Mouse (Mus musculus): Measurements from ENCODE around the gene Arhgap32. TPM values are rescaled to one million over a fixed set of nuclear protein-coding genes. Genes with fewer than 3 reads are reported as not detected.
A peak's percentile ranks its signal among the peaks of the same experiment; 100 is the strongest.

Arhgap32 gene
- polyA plus RNA-seq, 1 experiment, result 5.3 TPM

DNA sequence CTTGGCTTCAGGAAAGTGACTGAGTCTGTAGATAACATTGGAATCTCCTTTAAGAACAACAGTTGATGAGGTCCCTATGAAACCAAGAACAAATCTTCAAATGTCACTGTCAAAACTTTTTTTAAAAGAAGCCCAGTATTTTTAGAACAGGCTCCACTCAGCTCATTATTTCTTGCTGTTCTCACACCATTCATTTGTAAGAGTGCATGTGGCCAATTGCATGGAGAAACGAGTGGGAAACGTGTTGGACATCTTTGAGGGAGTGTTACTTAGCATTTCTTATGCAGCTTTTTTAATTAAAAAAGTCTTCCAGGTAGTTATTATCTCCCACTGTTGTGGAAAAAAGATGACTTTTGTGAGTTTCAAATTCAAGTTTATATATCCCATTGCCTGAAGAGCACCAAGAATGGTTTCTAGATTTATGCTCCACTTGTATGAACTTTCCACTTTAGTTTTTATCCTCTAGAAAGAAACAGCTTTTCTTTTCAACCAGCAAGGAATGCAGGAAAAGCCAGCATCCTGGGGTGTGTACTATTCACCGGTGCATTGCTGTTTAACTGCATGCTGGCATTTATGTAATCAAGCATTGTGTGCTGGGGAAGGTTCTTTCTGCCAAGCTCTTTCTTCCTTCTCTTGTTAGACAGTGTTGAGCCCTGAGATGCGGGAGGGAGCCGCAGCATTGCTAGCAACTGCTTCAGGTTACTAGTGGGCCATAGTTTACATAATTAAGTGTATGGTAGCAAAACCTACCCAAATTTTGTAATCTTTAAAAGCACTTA lies 76.5 kb downstream of the Arhgap32 start:
- no peak for DNase-seq (ENCODE audit: low read depth)

DNA sequence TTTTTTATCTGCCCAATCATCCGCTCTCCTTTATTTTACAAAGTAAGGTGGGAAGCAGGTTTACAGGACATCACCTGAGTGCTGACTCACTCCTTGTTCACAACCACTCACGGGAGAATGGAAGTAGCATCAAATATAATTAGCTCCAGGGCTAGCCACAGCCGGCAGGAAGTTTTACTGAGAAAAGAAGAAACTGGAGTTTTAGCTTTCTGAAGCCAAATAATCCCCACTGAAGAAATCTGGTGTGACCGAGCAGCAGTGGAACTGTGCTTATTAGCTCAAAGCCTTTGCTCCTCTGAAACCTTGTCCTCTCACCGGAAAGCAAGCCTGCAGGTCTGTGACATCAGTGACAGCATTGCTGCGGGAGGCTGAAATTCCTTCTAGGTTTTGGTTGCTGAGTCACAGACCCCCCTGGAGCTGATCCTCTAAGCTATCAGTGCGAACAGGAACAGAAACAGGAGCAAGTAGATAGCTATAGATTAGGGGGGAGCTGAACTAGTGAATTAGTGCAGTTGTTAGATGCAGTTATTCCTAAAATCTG lies 88.6 kb downstream of the Arhgap32 start:
- DNase-seq (ENCODE audit: low read depth), result no peak

DNA sequence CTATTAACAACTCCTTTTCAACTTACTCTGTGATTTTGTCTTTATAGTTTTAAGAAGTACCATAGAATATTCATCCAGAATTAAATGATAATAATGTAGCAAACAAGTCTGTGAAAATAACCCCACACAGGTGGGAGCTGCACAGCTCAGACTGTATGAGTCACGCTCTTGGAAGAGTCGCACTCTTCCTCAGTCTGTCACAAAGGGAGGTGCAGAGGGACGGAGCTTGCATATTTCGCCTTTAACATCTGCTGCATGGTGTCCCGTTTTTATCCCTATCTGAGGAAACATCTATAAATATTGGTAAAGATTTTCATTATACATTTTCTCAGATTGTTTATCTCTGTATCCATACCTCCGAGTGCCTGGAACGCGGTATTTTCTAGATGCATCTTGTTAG lies 91.2 kb downstream of the Arhgap32 start:
- no peak for DNase-seq (ENCODE audit: low read depth)

DNA sequence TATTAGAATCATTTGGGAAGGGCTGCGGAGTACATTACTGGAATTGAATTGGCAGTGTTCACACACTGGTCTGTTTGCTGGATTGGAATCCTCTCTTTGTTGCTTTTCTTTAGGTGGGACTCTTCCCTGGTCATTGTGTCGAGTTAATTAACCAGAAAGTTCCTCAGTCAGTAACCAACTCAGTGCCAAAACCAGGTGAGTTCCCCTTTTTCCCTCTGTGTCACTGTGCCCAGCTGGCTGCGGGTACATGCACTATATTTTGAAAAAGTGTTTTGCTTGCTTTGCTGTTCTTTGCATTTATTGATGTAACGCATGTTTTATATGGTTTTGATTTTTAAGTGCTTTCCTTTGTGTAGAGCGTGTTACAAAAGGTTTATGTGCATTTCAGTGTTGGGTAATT lies 92.1 kb downstream of the Arhgap32 start:
- no peak for DNase-seq (ENCODE audit: low read depth)

DNA sequence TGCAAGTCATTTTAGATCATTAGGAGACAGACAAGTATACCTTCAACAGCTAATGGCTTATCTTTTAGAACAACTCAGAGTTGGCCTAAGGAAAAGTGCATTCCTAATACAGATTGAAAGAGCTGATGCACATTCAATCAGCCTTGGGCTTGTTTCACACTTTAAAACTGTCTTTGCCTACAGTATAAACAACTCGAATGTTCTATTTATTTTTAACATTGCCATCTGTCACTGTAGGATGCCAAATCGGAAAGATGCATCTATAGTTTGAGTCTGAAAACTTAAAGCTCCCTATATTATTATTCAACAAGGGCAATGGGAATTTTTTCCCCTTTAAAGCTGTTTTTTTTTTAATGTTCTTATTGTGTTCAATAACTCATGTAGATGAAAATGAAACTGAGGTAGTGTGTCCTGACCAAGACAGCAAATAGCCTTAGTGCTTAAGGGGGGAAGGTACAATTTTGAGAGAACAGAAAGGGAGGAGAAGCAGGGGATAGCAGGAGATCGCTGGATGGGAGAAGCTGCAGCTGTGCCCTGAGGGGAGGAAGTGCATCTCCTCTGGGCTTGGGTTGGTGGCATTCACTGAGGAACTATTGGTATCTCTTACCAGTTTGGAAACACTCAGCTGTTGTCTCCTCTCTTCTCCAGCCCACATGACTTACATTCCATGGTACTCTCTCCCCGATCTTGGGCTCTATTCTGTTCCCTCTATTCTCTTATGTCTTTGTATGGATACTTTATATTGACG lies 101.1 kb downstream of the Arhgap32 start:
- no peak for DNase-seq (ENCODE audit: low read depth)

DNA sequence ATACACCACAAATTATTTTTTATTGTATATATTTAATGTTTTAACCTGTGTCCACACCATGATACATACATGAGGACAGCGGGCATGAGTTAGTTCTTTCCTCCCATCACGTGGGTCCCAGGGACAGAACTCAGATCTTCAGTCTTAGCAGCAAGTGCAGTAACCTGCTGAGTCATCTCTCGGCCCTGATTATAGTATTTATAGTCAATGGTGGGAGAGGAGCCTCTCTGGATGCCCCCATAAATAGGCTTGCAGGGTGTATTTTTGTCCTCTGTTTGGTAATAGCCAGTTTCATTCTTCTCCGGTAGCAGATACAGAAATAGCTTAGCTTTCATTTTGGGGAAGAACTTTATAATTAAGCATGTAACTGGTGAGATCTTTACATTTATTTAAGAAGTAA lies 103.5 kb downstream of the Arhgap32 start:
- no peak for DNase-seq (ENCODE audit: low read depth)

DNA sequence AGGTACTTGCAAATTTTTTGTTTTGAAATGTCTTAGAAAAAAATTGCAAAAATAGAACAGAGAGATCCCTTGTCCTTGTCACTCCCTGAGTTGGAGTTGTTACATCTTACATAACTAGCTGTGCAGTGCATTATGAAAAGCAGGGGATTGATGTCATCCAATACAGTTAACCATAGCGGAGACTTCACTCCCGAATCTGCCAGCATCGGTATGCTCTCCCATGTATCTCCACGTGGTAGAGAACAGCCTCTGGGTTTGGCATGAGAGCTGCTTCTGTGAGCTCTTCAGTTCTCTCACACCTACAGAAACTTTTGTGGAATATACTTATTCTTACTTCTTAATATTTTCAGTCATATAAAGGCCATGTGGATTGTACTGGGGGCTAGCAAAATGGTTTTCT lies 106.2 kb downstream of the Arhgap32 start:
- DNase-seq (ENCODE audit: low read depth), result no peak

DNA sequence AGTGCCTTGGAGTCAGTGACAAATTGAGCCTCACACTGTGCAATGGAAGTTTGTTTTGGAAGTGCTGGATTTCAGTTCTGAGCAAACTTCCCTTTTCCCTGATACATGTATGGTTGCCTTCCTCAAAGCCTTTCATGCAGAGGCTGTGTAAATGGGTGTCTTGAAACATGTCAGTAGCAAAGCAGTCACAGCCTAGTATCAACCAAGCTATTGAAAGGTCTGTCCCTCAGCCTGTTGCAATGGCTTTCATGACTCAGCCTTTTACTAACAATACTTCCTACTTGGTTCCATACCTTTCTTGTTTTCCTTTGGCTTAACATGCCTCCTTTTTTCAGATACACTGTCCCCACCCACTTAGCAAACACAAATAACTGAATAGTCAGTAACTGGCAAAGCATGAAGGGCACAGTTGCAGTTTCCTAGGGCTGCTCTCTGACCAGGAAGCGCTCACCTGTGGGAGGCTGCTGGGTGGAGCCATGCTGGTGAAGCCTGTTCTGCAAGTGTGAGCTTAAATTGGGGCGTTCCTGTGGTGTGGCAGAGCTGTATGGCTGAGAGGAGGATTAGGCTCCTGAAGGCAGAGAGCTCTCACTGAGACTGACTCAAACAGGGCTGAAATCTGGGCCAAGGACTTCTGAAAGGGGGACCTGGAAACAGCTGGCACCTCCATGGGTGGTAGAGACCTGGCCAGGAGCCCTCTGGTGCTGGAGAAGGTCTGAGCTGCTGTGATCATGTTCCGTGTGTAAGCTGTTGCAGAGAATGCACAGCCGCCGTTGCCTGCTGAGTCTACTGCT lies 108.0 kb downstream of the Arhgap32 start:
- peak; percentile 70 for DNase-seq (ENCODE audit: low read depth)

DNA sequence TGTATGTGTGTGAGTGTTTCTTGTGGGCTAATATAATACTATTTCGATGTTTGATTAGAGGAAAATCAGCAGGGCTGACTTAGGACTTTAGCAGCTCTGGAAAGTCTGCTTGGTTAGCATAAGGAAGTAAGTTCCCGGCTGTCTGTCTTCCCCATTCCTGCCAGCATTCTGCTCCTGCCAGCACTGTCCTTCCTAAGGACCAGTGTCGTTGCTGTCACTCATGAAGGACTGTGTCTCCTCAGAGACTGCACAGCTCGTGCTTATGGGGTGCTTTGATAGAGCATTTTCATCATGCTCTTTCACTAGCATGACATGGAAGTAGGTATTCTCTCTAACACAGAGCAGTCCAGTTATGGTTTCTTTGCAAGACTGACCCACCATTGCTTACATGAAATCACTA lies 109.0 kb downstream of the Arhgap32 start:
- DNase-seq (ENCODE audit: low read depth), result no peak

DNA sequence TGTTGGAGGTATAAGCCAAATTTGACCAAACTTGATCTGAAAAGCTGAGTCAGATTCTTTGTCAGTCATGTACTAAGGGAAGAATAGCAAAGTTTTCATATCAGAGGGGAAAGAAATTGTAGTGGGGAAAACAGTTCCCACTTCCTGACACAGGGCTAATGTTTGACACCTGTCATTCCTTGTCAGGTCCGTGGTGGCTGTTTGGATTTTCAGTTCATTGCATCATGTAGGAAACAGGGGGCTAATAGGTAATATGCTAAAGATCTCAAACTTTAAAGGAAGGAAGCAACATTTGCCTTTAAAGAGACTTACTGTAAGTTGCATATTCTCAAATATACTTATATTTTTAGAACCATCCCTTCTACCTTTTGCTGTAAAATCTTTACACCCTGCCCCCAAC lies 109.6 kb downstream of the Arhgap32 start:
- DNase-seq (ENCODE audit: low read depth), result no peak

DNA sequence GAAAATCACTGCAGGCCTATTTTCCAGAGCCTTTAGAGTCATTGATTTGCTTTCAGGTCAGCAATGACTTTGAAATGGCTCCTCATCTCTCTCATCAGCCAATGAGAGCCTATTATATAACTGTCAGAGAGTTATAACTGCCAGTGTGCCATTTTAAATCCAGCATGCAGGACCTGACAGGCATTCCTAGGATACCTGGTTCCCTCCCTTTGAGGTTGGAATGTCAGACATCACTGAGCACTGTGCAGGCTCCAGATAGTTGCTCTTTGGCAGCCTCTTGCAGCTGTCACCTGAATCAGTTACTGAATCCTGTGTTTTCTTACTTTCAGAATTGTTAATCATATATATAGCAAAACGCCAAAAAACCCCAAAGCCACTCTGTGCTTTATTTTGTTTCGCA lies 111.1 kb downstream of the Arhgap32 start:
- DNase-seq (ENCODE audit: low read depth), result no peak

DNA sequence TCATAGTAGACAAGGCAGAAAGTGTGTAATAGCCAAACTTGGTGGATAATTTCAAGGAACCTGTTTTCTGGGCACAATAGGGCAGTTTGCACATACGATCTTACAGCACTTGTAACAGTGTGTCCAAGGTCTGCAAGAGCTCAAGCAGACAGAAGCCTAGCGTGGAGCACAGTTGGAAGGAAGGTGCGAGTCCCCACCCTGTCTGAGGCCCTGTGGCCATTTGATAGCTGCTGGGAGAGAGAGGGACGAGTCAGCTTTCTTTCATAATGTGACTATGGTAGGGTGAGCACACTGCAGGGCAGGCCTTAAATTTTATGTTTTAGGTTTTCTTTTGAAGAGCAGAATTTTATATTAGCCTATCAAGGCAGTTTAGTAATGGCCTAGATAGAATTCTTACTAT lies 117.7 kb downstream of the Arhgap32 start:
- DNase-seq (ENCODE audit: low read depth), result no peak

DNA sequence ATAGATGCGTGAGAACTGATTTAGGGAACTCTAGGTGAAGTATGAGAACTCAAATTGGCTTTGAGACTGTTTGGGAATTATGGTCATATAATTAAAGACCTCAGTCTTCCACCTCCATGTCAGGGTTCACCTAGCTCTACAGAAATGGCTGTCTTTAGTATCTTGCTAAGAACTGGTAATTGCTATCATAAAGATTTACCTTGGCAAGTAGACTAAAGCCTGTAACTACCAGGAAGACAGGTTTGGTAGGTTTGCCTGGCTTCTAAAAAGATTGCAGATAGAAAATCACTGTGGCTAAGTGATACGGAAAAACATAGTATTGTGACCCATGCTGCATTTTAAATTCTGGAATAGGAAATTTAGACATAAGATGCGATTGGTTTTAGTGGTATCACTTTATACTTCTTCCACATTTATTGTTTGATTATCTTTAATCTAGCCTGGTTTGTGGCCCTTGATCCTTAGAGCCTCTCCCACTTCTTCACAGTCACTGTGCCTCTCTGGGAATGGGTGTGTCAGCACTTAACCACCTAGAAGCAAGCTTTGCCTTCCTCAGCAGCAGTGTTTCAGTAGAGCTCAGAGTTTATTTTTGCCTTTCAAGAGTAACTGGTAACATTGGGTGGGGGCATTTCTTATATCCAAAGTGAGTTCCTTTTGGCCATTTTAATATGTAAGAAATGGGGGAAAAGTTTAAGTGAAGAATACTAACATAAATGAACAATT lies 119.0 kb downstream of the Arhgap32 start:
- DNase-seq (ENCODE audit: low read depth), result peak; percentile 75

DNA sequence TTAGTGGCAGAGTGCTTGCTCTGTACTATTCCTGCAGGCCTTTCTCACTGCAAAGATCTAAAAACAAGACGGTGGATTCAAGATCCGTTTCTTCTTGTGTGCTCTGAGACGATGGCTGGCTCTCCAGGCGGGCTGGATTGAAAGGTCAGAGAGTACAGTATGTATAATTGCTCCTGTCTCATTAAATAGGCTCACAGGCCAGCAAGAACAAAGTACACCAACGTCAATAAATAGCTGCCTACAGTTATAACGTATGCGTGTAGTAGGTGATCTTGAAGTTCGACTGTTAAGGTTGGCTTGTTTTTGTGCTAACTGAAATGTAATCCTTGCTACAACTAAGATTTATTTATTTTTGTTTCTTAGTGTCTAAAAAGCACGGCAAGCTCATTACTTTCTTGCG lies 123.0 kb downstream of the Arhgap32 start:
- no peak for DNase-seq (ENCODE audit: low read depth)

DNA sequence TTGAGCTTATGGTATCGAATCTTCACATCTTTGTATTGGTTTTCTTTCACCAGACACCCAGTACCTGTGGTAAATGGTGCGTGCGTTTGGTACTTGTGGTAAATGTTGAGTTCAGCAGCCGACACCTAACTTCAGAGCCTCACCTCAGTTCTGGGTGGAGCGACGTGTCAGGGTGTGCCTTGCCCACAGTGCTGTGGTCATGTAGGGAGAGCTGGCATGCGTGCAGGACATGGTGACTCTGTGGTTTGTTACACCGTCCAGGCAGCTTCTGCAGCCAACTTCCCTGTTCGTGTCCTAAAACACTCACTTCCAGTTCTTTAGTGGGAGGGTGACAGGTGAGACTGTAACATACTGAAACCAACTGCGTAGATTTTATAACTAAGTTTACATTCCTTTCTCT lies 123.5 kb downstream of the Arhgap32 start:
- DNase-seq (ENCODE audit: low read depth), result no peak

DNA sequence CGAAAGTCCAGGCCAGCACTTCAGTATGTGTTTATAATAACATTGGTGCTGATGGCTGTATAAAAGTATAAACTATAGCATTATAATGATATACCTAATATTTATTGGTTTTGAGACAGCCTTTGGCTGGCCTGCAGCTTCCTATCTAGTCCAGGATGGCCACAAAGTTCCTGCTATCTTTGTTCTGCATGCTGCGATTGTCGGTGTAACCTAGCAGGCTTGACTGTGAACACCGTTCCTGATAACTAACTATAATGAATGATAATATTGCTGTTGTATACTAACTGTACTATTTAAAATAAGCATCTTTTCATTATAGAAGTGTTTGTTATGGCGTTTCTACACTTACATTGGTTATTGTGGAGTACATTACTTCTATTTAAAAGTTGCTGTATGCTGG lies 124.5 kb downstream of the Arhgap32 start:
- DNase-seq (ENCODE audit: low read depth), result no peak

DNA sequence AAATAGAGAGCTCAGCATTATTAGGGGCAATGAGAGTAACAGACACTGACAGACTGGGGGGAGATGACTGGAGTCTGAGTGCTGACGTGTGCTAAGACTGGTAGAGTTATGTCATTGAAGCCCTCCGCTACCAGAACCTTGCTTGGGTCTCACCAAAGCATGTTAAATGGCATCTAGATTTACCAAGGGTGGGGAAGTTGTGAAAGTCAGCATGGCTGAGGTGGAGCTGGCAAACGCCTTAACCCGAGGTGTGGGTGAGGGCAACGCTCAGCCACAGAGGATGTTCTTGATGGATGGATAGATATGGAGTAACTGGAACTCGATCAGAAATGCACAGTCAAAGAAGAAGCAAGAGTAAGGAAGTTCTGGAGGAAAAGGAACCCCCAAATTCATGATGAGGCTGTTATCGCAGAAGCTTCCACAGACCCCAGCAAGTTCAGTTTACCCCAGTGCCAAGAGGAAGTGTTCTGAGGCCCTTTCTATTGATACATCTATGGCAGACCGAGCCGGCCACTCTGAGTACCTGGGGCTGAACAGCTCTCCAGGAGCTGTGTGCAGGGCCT lies 125.8 kb downstream of the Arhgap32 start:
- DNase-seq (ENCODE audit: low read depth), result no peak

DNA sequence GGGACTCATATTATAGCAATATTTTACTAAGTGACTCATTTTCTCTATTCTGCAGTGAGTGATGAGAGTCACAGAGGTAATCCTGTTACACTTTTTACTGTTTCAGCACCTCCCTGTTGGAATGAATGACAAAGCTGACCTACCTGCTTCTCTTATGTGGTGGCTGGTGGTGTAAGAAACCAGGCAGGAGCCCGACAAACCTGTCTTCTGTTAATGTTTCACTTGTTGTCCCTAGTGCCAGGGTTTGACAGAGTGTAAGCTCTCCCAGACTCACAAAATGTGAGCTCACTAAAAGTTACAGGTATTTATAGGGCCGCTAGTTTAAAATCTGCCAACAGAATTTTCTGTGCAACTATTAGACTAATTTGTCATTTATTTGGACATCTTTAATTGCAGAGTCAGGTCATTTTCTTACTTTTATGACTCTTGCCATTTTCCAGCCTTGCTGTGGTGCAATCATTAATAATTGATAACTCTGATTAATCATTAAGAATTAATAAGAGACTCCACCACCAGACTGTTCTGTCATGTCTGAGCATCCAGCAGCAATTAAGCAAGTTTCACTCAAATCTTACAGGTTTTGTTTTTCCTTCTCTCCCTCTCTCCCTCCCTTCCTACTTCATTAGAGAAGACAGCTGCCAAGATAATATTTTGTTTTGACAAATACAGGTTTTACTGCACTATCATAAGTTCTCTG lies 127.1 kb downstream of the Arhgap32 start:
- DNase-seq (ENCODE audit: low read depth), result no peak

DNA sequence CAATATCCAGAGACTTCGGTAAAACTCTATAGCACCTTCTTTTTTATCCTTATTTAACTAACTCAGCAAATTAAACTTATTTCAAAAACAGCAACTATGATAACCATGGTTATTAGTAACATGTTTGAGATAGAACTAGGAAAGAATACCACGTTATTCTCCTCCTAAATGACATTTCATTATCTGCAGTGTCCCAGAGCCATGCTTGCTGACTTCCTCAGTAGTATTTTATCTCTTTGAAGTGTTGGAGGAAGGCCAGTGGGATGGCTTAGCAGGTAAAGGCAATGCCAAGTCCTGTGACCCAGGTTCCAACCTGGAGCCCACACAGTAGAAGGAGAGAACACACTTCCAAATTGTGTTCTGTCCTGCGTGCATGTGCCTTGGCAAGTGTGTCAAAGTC lies 129.3 kb downstream of the Arhgap32 start:
- DNase-seq (ENCODE audit: low read depth), result no peak

DNA sequence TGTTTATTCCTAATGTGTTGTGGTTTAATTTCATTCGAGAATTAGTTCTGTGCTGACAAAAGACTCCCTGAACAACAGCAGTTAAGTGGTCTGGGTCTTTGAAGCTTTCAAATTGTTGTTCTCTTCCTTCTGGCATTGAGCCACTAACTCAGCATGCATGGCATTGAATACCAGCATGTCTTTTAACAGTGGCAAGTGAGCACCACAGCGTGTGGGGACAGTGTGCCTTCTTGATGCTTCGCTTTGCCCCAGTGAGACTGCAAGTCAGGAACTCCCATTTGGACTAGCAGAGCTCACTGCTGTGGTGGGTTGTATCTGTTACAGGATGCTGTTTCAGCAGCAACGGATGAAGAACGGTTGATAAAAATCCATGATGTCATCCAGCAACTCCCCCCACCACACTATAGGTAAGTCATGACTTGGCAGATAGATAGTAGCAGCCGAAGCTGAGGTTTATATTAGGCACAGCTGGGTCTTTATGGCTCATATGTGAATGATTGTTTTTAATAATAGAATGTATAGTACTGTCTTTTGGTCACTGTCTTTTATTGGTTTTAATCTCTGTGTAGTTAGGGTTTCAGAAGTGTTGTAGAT lies 130.3 kb downstream of the Arhgap32 start:
- DNase-seq (ENCODE audit: low read depth), result no peak
